Mouse (Mus musculus) B cell, adult 2 months (primary cell): ENCODE results near the gene Cacna1d.
A peak's percentile ranks its signal among the peaks of the same experiment; 100 is the strongest.

ENCODE experiments used
- DNase-seq, 2 experiments: peaks; one replicate each; pipeline ENCODE4 v3.0.0; 2022

Gene Cacna1d

GRCm38 (mm10) chr14:30491342-30491741 is at the start of gene Cacna1d:
Gene Cacna1d, minus strand, starts transcription at chr14:30491455.
- no peak for DNase-seq

DNA sequence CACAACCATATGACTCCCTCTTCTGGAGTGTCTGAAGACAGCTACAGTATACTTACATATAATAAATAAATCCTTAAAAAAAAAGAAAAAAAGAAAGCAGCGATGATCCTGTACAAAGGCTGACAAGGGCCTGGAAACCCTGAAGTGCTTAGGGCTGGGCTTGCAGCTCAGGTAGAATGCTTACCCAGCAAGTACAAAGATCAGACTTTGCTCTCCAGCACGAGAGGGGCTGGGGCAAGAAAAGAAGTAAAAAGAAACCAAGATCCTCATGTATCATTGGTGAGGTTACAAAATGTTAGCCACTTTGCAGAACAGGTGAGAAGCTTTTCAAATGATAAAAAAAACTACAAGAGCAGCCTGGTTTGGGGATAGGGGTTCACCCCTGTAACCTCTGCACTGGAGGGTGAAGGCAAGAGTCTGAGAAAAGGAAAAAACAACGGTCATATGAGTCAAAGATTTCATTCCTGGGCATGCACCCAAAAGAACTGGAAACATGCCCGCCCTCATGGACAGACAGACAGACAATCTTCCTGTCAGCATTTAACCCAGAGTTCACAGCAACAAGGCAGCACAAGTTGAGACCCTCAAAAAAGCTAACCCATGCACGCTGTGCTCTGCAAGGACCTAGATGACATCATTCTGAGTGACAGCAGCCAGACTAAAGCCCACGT is 42.7 kb upstream of the Cacna1d start:
- no peak for DNase-seq

GRCm38 (mm10) chr14:30531896-30532295 is 40.6 kb upstream of the Cacna1d start:
- DNase-seq: no peak

DNA sequence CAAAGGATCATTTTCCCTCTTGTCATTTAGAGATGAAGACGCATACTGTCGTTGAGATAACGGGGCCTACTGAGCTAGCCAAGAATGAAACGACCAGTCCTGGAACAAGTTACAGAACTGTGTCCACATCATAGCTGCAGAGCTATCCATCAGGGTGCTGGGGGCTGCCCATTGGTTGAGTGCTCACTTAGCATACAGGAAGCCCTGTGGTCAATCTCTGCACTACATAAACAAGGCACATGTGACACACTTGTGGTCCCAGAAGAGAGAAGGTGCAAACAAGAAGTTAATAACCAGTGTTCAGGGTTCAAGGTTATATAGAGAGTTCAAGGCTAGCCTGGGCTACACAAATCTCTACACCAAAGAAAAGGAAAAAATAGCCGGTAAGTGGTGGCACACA is 40.2 kb upstream of the Cacna1d start:
- DNase-seq: no peak

- DNase-seq: no peak
Observed at GRCm38 (mm10) chr14:30530726-30531269, 39.5 kb upstream of the Cacna1d start.

- no peak for DNase-seq
Observed at GRCm38 (mm10) chr14:30529454-30529853, 38.2 kb upstream of the Cacna1d start.

- DNase-seq: no peak
Observed at GRCm38 (mm10) chr14:30528961-30529360, 37.7 kb upstream of the Cacna1d start.

- DNase-seq: no peak
Observed at GRCm38 (mm10) chr14:30528392-30528791, 37.1 kb upstream of the Cacna1d start.

- no peak for DNase-seq
Observed at GRCm38 (mm10) chr14:30523356-30523755, 32.1 kb upstream of the Cacna1d start.

DNA sequence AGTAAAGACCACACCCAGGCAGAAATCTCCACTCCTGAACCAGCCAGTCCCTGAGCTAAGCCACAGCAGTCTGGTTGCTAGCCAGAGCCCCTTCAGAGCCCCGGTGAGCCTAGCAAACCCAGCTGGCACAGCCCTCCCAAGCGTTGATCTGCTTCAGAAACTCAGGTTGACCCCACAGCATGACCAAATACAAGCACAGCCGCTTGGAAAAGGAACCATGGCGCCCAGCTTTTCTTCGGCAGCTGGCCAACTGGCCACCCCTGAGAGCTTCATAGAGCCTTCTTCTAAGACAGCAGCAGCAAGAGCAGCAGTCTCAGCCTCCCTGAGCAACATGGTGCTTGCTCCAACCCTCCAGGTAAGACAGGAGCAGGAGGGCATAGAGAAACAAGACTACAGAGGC is 28.1 kb upstream of the Cacna1d start:
- DNase-seq: no peak

GRCm38 (mm10) chr14:30515931-30516723 is 24.9 kb upstream of the Cacna1d start:
- DNase-seq: peak in 1 of 2 experiments; percentile 14

DNA sequence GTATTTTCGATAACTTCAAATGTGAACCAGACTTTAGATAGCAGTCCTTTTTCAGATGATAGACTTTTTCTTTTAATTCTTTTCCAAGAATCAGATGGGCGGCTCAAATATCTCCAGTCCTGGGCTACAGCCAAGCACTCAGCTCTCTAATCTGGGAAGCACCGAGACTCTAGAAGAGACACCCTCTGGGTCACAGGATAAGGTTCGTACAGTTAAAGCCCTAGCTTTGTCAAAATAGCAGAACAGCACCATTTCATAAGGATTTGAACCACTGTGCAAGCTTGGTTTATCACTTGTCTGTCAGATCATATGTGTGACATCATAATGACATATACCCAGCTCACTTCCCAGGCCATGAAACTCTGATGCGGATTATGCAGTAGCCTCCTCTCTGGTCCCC is 21.6 kb upstream of the Cacna1d start:
- no peak for DNase-seq

- no peak for DNase-seq
Observed at GRCm38 (mm10) chr14:30510214-30510763, 19.0 kb upstream of the Cacna1d start.

DNA sequence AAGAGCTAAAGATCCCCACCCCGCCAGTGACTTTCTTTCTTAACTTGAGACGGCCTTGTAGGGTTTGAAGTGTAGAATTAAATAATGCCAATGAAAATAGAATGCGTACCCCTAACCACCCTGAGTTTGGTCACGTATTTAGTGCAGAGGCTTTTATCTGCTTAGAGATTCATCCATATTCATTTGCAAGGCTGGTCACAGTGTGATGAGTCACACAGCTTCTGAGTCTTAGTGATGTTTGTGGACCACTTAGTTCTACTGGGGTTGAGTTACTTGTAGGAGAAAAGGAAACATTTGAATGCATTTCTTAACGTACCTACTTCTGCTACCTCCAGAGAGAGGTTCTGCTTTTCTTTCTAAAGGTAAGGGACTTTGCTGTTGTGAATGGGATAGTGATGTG is 13.7 kb upstream of the Cacna1d start:
- no peak for DNase-seq

GRCm38 (mm10) chr14:30498202-30498601 is 6.9 kb upstream of the Cacna1d start:
- DNase-seq: no peak

DNA sequence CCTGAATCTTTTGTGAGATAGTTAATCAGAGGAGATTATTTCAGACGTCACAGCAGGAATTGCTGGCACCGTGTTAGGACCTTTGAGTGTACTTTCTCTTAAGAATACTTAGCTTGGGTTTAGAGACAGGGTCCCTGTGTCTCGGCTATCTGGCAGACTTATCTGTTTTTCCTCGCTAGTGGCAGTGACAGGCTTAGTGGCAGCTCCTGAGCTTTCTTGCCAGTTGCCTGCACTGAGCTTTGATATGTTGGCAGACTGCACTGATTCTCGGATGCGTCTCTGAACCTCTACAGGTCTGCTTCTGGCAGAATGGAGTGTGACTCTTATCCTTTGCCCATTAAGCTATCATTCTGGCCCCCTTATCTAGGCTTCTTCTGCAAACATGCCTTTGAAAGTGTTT is 3.7 kb upstream of the Cacna1d start:
- no peak for DNase-seq

- DNase-seq: no peak
Observed at GRCm38 (mm10) chr14:30493276-30493675, 2.0 kb upstream of the Cacna1d start.

GRCm38 (mm10) chr14:30479361-30479948 is 11.8 kb downstream of the Cacna1d start, which contains the start of gene Dcp1a:
Gene Dcp1a, plus strand, starts transcription at chr14:30479535.
- DNase-seq: peak; percentile 96 to 97

GRCm38 (mm10) chr14:30474416-30474815 is 16.8 kb downstream of the Cacna1d start:
- DNase-seq: no peak

- no peak for DNase-seq
Observed at GRCm38 (mm10) chr14:30473605-30474004, 17.6 kb downstream of the Cacna1d start.

DNA sequence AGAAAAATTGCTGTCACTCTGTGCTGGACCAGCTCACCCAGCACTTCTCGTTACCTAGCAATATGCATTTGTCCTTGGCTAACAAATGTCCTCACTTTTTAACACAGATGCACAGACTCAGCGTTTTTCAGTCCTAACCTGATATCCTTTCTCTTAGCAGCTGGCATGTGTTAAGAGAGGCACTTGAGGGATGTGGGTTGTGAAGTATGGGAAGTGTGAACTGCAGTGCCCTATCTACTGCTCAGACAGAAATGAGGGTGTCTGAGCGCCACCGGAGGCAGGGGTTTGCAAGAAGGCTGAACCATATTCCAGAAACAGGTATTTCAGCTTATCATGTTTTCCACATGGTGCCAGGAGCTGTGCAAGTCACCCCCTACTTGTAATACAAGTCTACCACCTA is 27.9 kb downstream of the Cacna1d start:
- DNase-seq: no peak

GRCm38 (mm10) chr14:30459891-30460523 is 31.2 kb downstream of the Cacna1d start:
- peak; percentile 84 for DNase-seq

GRCm38 (mm10) chr14:30458820-30459219 is 32.4 kb downstream of the Cacna1d start:
- no peak for DNase-seq
